Mouse (Mus musculus): Measurements from ENCODE around the gene Gm11634. TPM values are rescaled to one million over a fixed set of nuclear protein-coding genes. Genes with fewer than 3 reads are reported as not detected.

Gm11634 gene
- total and polyA plus RNA-seq, 3 experiments = not detected

DNA sequence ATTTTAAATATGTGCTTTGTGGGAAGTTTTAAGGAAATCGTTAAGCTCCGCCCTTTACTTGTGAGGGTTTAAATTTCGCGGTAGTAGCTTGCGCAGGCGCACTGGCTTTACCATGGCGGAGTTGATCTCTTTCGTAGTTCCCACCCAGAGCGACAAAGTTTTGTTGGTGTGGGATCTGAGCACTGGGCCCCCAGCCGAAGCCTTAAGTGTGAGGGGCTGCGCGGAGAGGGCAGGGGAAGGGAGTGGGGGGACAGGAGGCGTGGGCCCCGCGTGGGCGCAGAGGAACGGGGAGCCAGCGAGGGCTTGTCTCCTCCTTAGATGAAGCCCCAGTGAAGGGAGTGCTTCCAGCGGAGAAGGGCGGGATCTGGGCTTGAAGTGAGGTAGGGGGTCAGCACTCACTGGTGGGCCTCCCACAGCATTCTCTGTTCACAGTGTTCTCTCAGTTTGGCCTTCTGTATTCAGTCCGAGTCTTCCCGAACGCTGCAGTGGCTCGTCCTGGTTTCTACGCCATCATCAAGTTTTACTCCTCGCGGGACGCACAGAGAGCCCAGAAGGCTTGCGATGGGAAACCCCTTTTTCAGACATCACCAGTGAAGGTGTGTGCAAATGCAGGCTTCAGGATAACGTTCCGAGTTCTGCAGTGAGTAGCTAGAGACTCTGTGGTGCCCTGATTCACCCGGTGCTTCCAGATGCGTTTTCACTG is 29.0 kb upstream of the Gm11634 start (continued):
- TF ChIP-seq MYC (IDR thresholded peaks at IDR 0.05; ENCODE audit: low read depth, low read length) (peak; percentile 15; the same call in 1 of the 2 replicates), GABPA (IDR thresholded peaks at IDR 0.05; ENCODE audit: insufficient replicate concordance, low read depth, low read length) (no peak; the same call in 1 of the 2 replicates), MAZ (IDR thresholded peaks at IDR 0.05; ENCODE audit: low read depth, low read length) (no peak; the same call in 1 of the 2 replicates), POLR2AphosphoS2 (IDR thresholded peaks at IDR 0.05; ENCODE audit: low read depth, low read length) (no peak), NELFE (IDR thresholded peaks at IDR 0.05; ENCODE audit: low read depth, low read length) (peak; percentile 88; the same call in 1 of the 2 replicates), BHLHE40 (IDR thresholded peaks at IDR 0.05; ENCODE audit: low read depth, low read length) (peak; percentile 12; the same call in 1 of the 2 replicates), SIN3A (IDR thresholded peaks at IDR 0.05; ENCODE audit: low read length) (no peak; the same call in 1 of the 2 replicates), MAFK (IDR thresholded peaks at IDR 0.05; ENCODE audit: insufficient replicate concordance, low read length) (no peak; the same call in 1 of the 2 replicates), NRF1 (IDR thresholded peaks at IDR 0.05; ENCODE audit: low read depth, low read length) (peak; percentile 96), MEF2A (IDR thresholded peaks at IDR 0.05; ENCODE audit: borderline replicate concordance, low read depth, low read length) (no peak), SMC3 (IDR thresholded peaks at IDR 0.05; ENCODE audit: low read depth, low read length) (no peak), ELF1 (IDR thresholded peaks at IDR 0.05; ENCODE audit: low read depth, low read length) (peak; percentile 71), MAX (IDR thresholded peaks at IDR 0.05; ENCODE audit: low read length) (peak; percentile 65), JUN (IDR thresholded peaks at IDR 0.05; ENCODE audit: insufficient read depth, low read depth, low read length) (no peak), IRF4 (IDR thresholded peaks at IDR 0.05; ENCODE audit: low read depth, low read length) (no peak), ZMIZ1 (IDR thresholded peaks at IDR 0.05; ENCODE audit: low read depth, low read length) (0 out of 2 replicates have a peak, but pooled peaks have one; percentile 94), POLR2A (IDR thresholded peaks at IDR 0.05; ENCODE audit: low read depth, low read length) (peak; percentile 92), TBP (conservative IDR thresholded peaks at IDR 0.05; ENCODE audit: low read depth, low read length) (peak; percentile 91), RAD21 (IDR thresholded peaks at IDR 0.05; ENCODE audit: low read depth, low read length) (no peak)

GRCm38 (mm10) chr11:101626995-101627856 is 28.2 kb upstream of the Gm11634 start, which contains the start of gene Rdm1:
Gene Rdm1 (plus strand): TSS chr11:101627195.
- Histone ChIP-seq H3K4me2 (ENCODE audit: insufficient read depth, low read depth, poor library complexity, severe bottlenecking) (peak within 1 kb of the TSS; percentile 54), H3K27ac (ENCODE audit: insufficient read depth, low read depth) (peak within 1 kb of the TSS; percentile 97), H3K4me3 (replicated peaks in 1 of 3; ENCODE audit: low read depth in 2 of 3, low read length in 2 of 3, poor library complexity in 1 of 3) (peak within 1 kb of the TSS; percentile 55 to 62 (median 61)), H3K4me1 (ENCODE audit: control insufficient read depth in 1 of 2, insufficient read depth in 2 of 2) (peaks cover 0 to 22% of the 10 kb centered on the region in 2 experiments; a peak in 2 of 4 replicates), H3K79me2 (replicated peaks; ENCODE audit: control insufficient read depth, extremely low read depth, insufficient read depth, poor library complexity, severe bottlenecking) (no peaks in the 10 kb centered on the region), H3K36me3 (replicated peaks in 1 of 2; ENCODE audit: control insufficient read depth in 1 of 2, insufficient read depth in 1 of 2, low read length in 1 of 2) (peaks cover 0 to 8% of the 10 kb centered on the region in 2 experiments), H3K9me3 (replicated peaks; ENCODE audit: low read length) (peaks cover 5% of the 10 kb centered on the region), H3K9ac (ENCODE audit: insufficient read depth, low read depth) (peak within 1 kb of the TSS; percentile 77), H3K27me3 (replicated peaks) (no peaks in the 10 kb centered on the region)
- dilution Hi-C loops (cut with MboI; ENCODE audit: extremely low pct_ligation_motif_present, extremely low pct_unique_long_range_greater_than_20kb, low sequenced_read_pairs) = no loop called here
- peak; percentile 100 for DNase-seq (ENCODE audit: extremely low read depth)
- in situ Hi-C loops (cut with MboI; ENCODE audit: low pct_ligation_motif_present, low pct_unique_long_range_greater_than_20kb, low sequenced_read_pairs) = no loop called here
- TF ChIP-seq ZMIZ1 (IDR thresholded peaks at IDR 0.05; ENCODE audit: low read depth, low read length) (peak; percentile 100), POLR2A (IDR thresholded peaks at IDR 0.05; ENCODE audit: low read depth, low read length) (peak; percentile 97), NRF1 (IDR thresholded peaks at IDR 0.05; ENCODE audit: low read depth, low read length) (peak; percentile 84), ELF1 (IDR thresholded peaks at IDR 0.05; ENCODE audit: low read depth, low read length) (peak; percentile 90), IRF4 (IDR thresholded peaks at IDR 0.05; ENCODE audit: low read depth, low read length) (peak; percentile 60), HCFC1 (IDR thresholded peaks at IDR 0.05; ENCODE audit: low read depth, low read length) (peak; percentile 74), CHD1 (IDR thresholded peaks at IDR 0.05; ENCODE audit: low read depth, low read length) (no peak), UBTF (IDR thresholded peaks at IDR 0.05; ENCODE audit: low read depth, low read length) (0 out of 2 replicates have a peak, but pooled peaks have one; percentile 34), POLR2AphosphoS2 (IDR thresholded peaks at IDR 0.05; ENCODE audit: low read depth, low read length) (peak; percentile 100), PAX5 (IDR thresholded peaks at IDR 0.05; ENCODE audit: low read length) (no peak), TCF12 (IDR thresholded peaks at IDR 0.05; ENCODE audit: low read depth, low read length) (peak; percentile 96), SMC3 (IDR thresholded peaks at IDR 0.05; ENCODE audit: low read depth, low read length) (0 out of 2 replicates have a peak, but pooled peaks have one; percentile 15), JUND (conservative IDR thresholded peaks at IDR 0.05; ENCODE audit: low read depth, low read length) (peak; percentile 53; the same call in 1 of the 2 replicates), MAX (IDR thresholded peaks at IDR 0.05; ENCODE audit: low read length) (peak; percentile 70), EP300 (IDR thresholded peaks at IDR 0.05; ENCODE audit: low read length) (peak; percentile 58; the same call in 1 of the 2 replicates), RCOR1 (conservative IDR thresholded peaks at IDR 0.05; ENCODE audit: low read depth, low read length) (peak; percentile 97; the same call in 1 of the 2 replicates), ZC3H11A (IDR thresholded peaks at IDR 0.05; ENCODE audit: low read depth, low read length) (peak; percentile 9; the same call in 1 of the 2 replicates), TBP (conservative IDR thresholded peaks at IDR 0.05; ENCODE audit: low read depth, low read length) (peak; percentile 98), SIN3A (IDR thresholded peaks at IDR 0.05; ENCODE audit: low read length) (peak; percentile 87), ZKSCAN1 (IDR thresholded peaks at IDR 0.05; ENCODE audit: borderline replicate concordance, low read depth, low read length) (no peak), KAT2A (IDR thresholded peaks at IDR 0.05; ENCODE audit: insufficient replicate concordance, low read length) (peak; percentile 64; the same call in 1 of the 2 replicates), MAFK (IDR thresholded peaks at IDR 0.05; ENCODE audit: insufficient replicate concordance, low read length) (no peak; the same call in 1 of the 2 replicates)
